Mouse (Mus musculus): ENCODE results near the gene Fam13a. TPM values are rescaled to one million over a fixed set of nuclear protein-coding genes. Genes with fewer than 3 reads are reported as not detected.
A peak's percentile ranks its signal among the peaks of the same experiment; 100 is the strongest.

Fam13a gene
- polyA plus RNA-seq, 1 experiment from 2014 or later, result 13.5 TPM

GRCm38 (mm10) chr6:58921623-58922022, 102.7 kb downstream of the Fam13a start:
- Histone ChIP-seq H3K4me1 (replicated peaks; ENCODE audit: insufficient read depth, low read length) (no peaks in the 10 kb centered on the region), H3K4me2 (ENCODE audit: low read length) (no peak overlapping the region), H3K4me3 (replicated peaks; ENCODE audit: low read depth, low read length) (no peak overlapping the region), H3K9ac (ENCODE audit: low read depth, low read length) (no peak overlapping the region), H3K27me3 (ENCODE audit: insufficient read depth, low read length) (no peaks in the 10 kb centered on the region), H3K9me3 (replicated peaks; ENCODE audit: low read length) (no peaks in the 10 kb centered on the region), H3K27ac (no peak overlapping the region), H3K36me3 (ENCODE audit: insufficient read depth, low read length) (no peaks in the 10 kb centered on the region)
- WGBS, result 40% methylated on average over 3 of the region's 3 CpGs
- DNase-seq (ENCODE audit: low spot score), result peak; percentile 68
- TF ChIP-seq CTCF (IDR thresholded peaks at IDR 0.05; ENCODE audit: low read depth), result peak; percentile 69
- no peak for ATAC-seq (replicated peaks; ENCODE audit: low FRiP score, low read depth)

DNA sequence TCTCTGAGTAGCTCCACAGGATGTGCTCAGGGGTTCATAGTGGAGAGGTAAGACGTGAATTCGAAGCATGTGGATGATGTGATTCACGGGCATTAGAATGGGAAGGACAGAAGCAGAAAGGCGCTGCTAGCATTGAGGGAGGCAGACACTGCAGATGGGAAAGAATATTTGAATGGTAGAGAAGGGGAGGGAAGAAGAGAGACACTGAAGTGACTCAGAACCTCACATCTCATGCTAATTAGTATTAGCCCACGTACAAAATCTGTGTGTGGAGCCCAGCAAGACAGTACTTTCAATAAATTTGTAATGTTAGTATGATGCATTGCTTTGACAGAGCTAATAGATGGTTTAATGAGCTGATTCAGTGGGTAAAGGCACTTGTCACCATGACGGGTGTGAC, 103.6 kb downstream of the Fam13a start:
- no peaks in the 10 kb centered on the region for H3K36me3 ChIP-seq (ENCODE audit: insufficient read depth, low read length)
- no peak overlapping the region for H3K4me2 ChIP-seq (ENCODE audit: low read length)
- 75% methylated on average over 6 of the region's 6 CpGs for WGBS
- DNase-seq (ENCODE audit: low spot score) (no peak), ATAC-seq (replicated peaks; ENCODE audit: low FRiP score, low read depth) (no peak)
- H3K27ac ChIP-seq, result no peak overlapping the region
- no peak overlapping the region for H3K4me3 ChIP-seq (replicated peaks; ENCODE audit: low read depth, low read length)
- H3K9ac ChIP-seq (ENCODE audit: low read depth, low read length), result no peak overlapping the region
- no peaks in the 10 kb centered on the region for H3K9me3 ChIP-seq (replicated peaks; ENCODE audit: low read length)
- no peaks in the 10 kb centered on the region for H3K27me3 ChIP-seq (ENCODE audit: insufficient read depth, low read length)
- TF ChIP-seq CTCF (IDR thresholded peaks at IDR 0.05; ENCODE audit: low read depth), result no peak
- no peaks in the 10 kb centered on the region for H3K4me1 ChIP-seq (replicated peaks; ENCODE audit: insufficient read depth, low read length)

GRCm38 (mm10) chr6:58916498-58916897, 107.9 kb downstream of the Fam13a start:
- no peak overlapping the region for H3K4me3 ChIP-seq (replicated peaks; ENCODE audit: low read depth, low read length)
- H3K4me2 ChIP-seq (ENCODE audit: low read length), result no peak overlapping the region
- no peak overlapping the region for H3K27ac ChIP-seq
- DNase-seq (ENCODE audit: low spot score) (no peak), ATAC-seq (replicated peaks; ENCODE audit: low FRiP score, low read depth) (no peak)
- no peak for TF ChIP-seq CTCF (IDR thresholded peaks at IDR 0.05; ENCODE audit: low read depth)
- no peak overlapping the region for H3K9ac ChIP-seq (ENCODE audit: low read depth, low read length)
- no peaks in the 10 kb centered on the region for H3K4me1 ChIP-seq (replicated peaks; ENCODE audit: insufficient read depth, low read length)
- H3K27me3 ChIP-seq (ENCODE audit: insufficient read depth, low read length), result no peaks in the 10 kb centered on the region
- no peaks in the 10 kb centered on the region for H3K9me3 ChIP-seq (replicated peaks; ENCODE audit: low read length)
- 66% methylated on average over 5 of the region's 5 CpGs for WGBS
- H3K36me3 ChIP-seq (ENCODE audit: insufficient read depth, low read length), result no peaks in the 10 kb centered on the region

GRCm38 (mm10) chr6:58913971-58914370, 110.4 kb downstream of the Fam13a start:
- H3K9me3 ChIP-seq (replicated peaks; ENCODE audit: low read length), result no peaks in the 10 kb centered on the region
- no peaks in the 10 kb centered on the region for H3K27me3 ChIP-seq (ENCODE audit: insufficient read depth, low read length)
- H3K4me1 ChIP-seq (replicated peaks; ENCODE audit: insufficient read depth, low read length), result no peaks in the 10 kb centered on the region
- H3K4me2 ChIP-seq (ENCODE audit: low read length), result no peak overlapping the region
- no peak for ATAC-seq (replicated peaks; ENCODE audit: low FRiP score, low read depth)
- no peaks in the 10 kb centered on the region for H3K36me3 ChIP-seq (ENCODE audit: insufficient read depth, low read length)
- no peak for DNase-seq (ENCODE audit: low spot score)
- H3K27ac ChIP-seq, result no peak overlapping the region
- no peak overlapping the region for H3K9ac ChIP-seq (ENCODE audit: low read depth, low read length)
- no peak overlapping the region for H3K4me3 ChIP-seq (replicated peaks; ENCODE audit: low read depth, low read length)
- TF ChIP-seq CTCF (IDR thresholded peaks at IDR 0.05; ENCODE audit: low read depth), result no peak
- 67% methylated on average over 5 of the region's 5 CpGs for WGBS

- H3K9ac ChIP-seq (ENCODE audit: low read depth, low read length), result no peak overlapping the region
- H3K27me3 ChIP-seq (ENCODE audit: insufficient read depth, low read length), result no peaks in the 10 kb centered on the region
- H3K4me3 ChIP-seq (replicated peaks; ENCODE audit: low read depth, low read length), result no peak overlapping the region
- 59% methylated on average over 3 of the region's 3 CpGs for WGBS
- no peak for ATAC-seq (replicated peaks; ENCODE audit: low FRiP score, low read depth)
- no peak overlapping the region for H3K4me2 ChIP-seq (ENCODE audit: low read length)
- peak; percentile 77 for DNase-seq (ENCODE audit: low spot score)
- H3K9me3 ChIP-seq (replicated peaks; ENCODE audit: low read length), result no peaks in the 10 kb centered on the region
- H3K36me3 ChIP-seq (ENCODE audit: insufficient read depth, low read length), result no peaks in the 10 kb centered on the region
- TF ChIP-seq CTCF (IDR thresholded peaks at IDR 0.05; ENCODE audit: low read depth), result no peak
- no peak overlapping the region for H3K27ac ChIP-seq
- H3K4me1 ChIP-seq (replicated peaks; ENCODE audit: insufficient read depth, low read length), result no peaks in the 10 kb centered on the region
Measured at GRCm38 (mm10) chr6:58913551-58913950, 110.8 kb downstream of the Fam13a start.

DNA sequence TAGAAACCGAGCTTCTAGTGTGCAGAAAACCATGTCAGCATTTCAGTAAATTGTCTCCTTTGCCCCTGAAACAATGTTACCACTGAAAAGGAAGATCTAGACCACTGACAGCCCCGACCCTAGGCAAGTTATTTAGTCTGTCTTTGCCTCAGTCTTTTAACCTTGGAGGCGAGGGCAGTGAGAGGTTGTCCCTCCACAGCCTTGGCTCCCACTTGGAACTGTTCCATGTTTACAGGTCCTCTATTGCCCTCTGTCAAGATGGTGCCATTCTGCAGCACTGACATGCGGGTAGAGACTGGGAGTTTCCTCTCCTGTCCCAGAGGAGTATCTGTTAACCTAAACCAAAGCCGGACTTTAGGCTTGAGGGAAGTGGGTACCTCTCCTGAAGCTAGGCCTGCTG, 111.5 kb downstream of the Fam13a start:
- no peak for DNase-seq (ENCODE audit: low spot score)
- Histone ChIP-seq H3K4me3 (replicated peaks; ENCODE audit: low read depth, low read length) (no peak overlapping the region), H3K4me2 (ENCODE audit: low read length) (no peak overlapping the region), H3K9me3 (replicated peaks; ENCODE audit: low read length) (no peaks in the 10 kb centered on the region), H3K4me1 (replicated peaks; ENCODE audit: insufficient read depth, low read length) (no peaks in the 10 kb centered on the region), H3K27me3 (ENCODE audit: insufficient read depth, low read length) (no peaks in the 10 kb centered on the region), H3K9ac (ENCODE audit: low read depth, low read length) (no peak overlapping the region), H3K36me3 (ENCODE audit: insufficient read depth, low read length) (no peaks in the 10 kb centered on the region), H3K27ac (no peak overlapping the region)
- TF ChIP-seq CTCF (IDR thresholded peaks at IDR 0.05; ENCODE audit: low read depth), result no peak
- 74% methylated on average over 5 of the region's 5 CpGs for WGBS
- ATAC-seq (replicated peaks; ENCODE audit: low FRiP score, low read depth), result no peak

- H3K27me3 ChIP-seq (ENCODE audit: insufficient read depth, low read length), result no peaks in the 10 kb centered on the region
- H3K9ac ChIP-seq (ENCODE audit: low read depth, low read length), result no peak overlapping the region
- ATAC-seq (replicated peaks; ENCODE audit: low FRiP score, low read depth), result no peak
- no peak for DNase-seq (ENCODE audit: low spot score)
- no peak overlapping the region for H3K27ac ChIP-seq
- no peaks in the 10 kb centered on the region for H3K4me1 ChIP-seq (replicated peaks; ENCODE audit: insufficient read depth, low read length)
- no peaks in the 10 kb centered on the region for H3K36me3 ChIP-seq (ENCODE audit: insufficient read depth, low read length)
- WGBS, result 85% methylated on average over 2 of the region's 2 CpGs
- H3K4me3 ChIP-seq (replicated peaks; ENCODE audit: low read depth, low read length), result no peak overlapping the region
- no peak for TF ChIP-seq CTCF (IDR thresholded peaks at IDR 0.05; ENCODE audit: low read depth)
- H3K9me3 ChIP-seq (replicated peaks; ENCODE audit: low read length), result no peaks in the 10 kb centered on the region; the same call in 1 of the 2 replicates
- no peak overlapping the region for H3K4me2 ChIP-seq (ENCODE audit: low read length)
Measured at GRCm38 (mm10) chr6:58907791-58908190, 116.6 kb downstream of the Fam13a start.

All from kidney, postnatal 0 days (tissue).